Comparison of ENCODE assay signal across 17 mouse cellular contexts in the genomic region with DNA sequence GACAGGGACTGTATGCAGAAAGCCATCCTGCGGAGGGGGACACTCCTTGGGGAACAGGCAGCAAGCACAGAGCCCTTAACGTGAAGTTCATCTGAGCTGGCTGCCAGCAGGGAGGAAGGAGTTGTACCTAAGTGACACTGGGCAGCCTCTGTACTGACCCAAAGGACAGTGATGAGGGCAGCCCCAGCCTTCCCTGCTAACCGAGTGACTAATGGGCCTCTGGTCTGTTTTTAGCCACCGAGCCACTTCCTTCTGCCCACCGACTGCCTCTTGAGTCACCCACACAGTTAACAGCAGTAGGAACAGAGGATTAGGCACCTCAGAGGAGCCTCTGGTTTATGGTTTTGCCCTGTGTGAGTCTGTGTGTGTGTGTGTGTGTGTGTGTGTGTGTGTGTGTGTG. TPM values are rescaled to one million over a fixed set of nuclear protein-coding genes. Genes with fewer than 3 reads are reported as not detected.
DNase-seq lines count a peak whose midpoint lies in the region; ATAC-seq and TF ChIP-seq lines count a peak whose summit lies in the region.
"Had no signal": no experiment of that assay in that cellular context is flagged by ENCODE, and none has a peak within 500 bp of the region (broad histone marks: within the 10 kb centered on the region; RNA-seq: fewer than 3 reads in every experiment).

No protein-coding gene starts in this region.

- H3K4me2 ChIP-seq in heart, embryonic 16.5 days (ENCODE audit: low read depth, low read length): no peak overlapping the region
- H3K4me2 ChIP-seq in myocyte (ENCODE audit: low read depth): peak overlapping the region; percentile 89
- H3K4me2 ChIP-seq: embryonic facial prominence, embryonic 13.5 days; limb, embryonic 15.5 days had no signal

- H3K4me1 ChIP-seq in heart, embryonic 16.5 days (ENCODE audit: control insufficient read depth, insufficient read depth, low read length): peaks cover 11% of the 10 kb centered on the region

- no peak for ATAC-seq in heart, embryonic 16.5 days (replicated peaks; ENCODE audit: extremely low read depth, insufficient read depth, low FRiP score)
- no peak for ATAC-seq in monocyte, adult 5-6 weeks (replicated peaks; ENCODE audit: insufficient number of reproducible peaks, low FRiP score, low TSS enrichment, poor library complexity, severe bottlenecking)
- peak; percentile 43 for ATAC-seq in common myeloid progenitor, adult 5-6 weeks (replicated peaks; ENCODE audit: low read depth, poor library complexity, severe bottlenecking)
- ATAC-seq: intestine, postnatal 0 days had no signal

- 29% methylated on average over 5 of the region's 5 CpGs for WGBS in heart, embryonic 16.5 days

- no peak overlapping the region for H3ac ChIP-seq in myocyte (ENCODE audit: control insufficient read depth, insufficient read length)

- H3K27me3 ChIP-seq in heart, embryonic 16.5 days (ENCODE audit: control insufficient read depth, insufficient read depth, low read length): no peaks in the 10 kb centered on the region
- no peaks in the 10 kb centered on the region for H3K27me3 ChIP-seq in myocyte (ENCODE audit: control insufficient read depth, insufficient read depth, insufficient read length)
- H3K27me3 ChIP-seq: limb, embryonic 15.5 days had no signal

- H3K9ac ChIP-seq in heart, embryonic 16.5 days (ENCODE audit: low read length): no peak overlapping the region
- H3K9ac ChIP-seq: limb, embryonic 15.5 days had no signal

- H3K9me3 ChIP-seq in heart, embryonic 16.5 days (replicated peaks; ENCODE audit: control insufficient read depth, low read length): no peaks in the 10 kb centered on the region
- H3K9me3 ChIP-seq: embryonic facial prominence, embryonic 13.5 days; limb, embryonic 15.5 days had no signal

- no peak for DNase-seq in heart, adult 11 months
- DNase-seq in monocyte, adult 2 months (ENCODE audit: low read depth in 1 of 2, low spot score in 2 of 2): peak; percentile 14 to 42
- DNase-seq in left cerebral cortex, adult 18-20 months (ENCODE audit: low spot score in 2 of 2): no peak
- DNase-seq: cerebellum, postnatal 10 days; right cerebral cortex, postnatal 4 days had no signal

- H3K36me3 ChIP-seq in heart, embryonic 16.5 days (ENCODE audit: control insufficient read depth, insufficient read depth): no peaks in the 10 kb centered on the region
- no peaks in the 10 kb centered on the region for H3K36me3 ChIP-seq in myocyte (ENCODE audit: control insufficient read depth, insufficient read depth)
- H3K36me3 ChIP-seq: embryonic facial prominence, embryonic 13.5 days; limb, embryonic 15.5 days had no signal

- peaks cover 39% of the 10 kb centered on the region for H3K79me2 ChIP-seq in myocyte (ENCODE audit: control insufficient read depth, insufficient read depth)

- H3K27ac ChIP-seq in heart, embryonic 16.5 days (ENCODE audit: low read length): peak overlapping the region; percentile 11; the same call in 1 of the 2 replicates
- H3K27ac ChIP-seq: embryonic facial prominence, embryonic 13.5 days; limb, embryonic 15.5 days had no signal

- peak; percentile 55 for TF ChIP-seq POLR2A in myocyte (IDR thresholded peaks at IDR 0.05; ENCODE audit: insufficient read length, low read depth)

- no peak overlapping the region for H3K4me3 ChIP-seq in heart, embryonic 16.5 days (ENCODE audit: low read length)
- peak overlapping the region; percentile 84 for H3K4me3 ChIP-seq in myocyte
- H3K4me3 ChIP-seq: embryonic facial prominence, embryonic 13.5 days; limb, embryonic 15.5 days had no signal

TF ChIP-seq in myocyte, 11 proteins besides CTCF, POLR2A, EP300 and RAD21:
- TF ChIP-seq MAX (IDR thresholded peaks at IDR 0.05; ENCODE audit: low read depth): no peak
- TF ChIP-seq REST (IDR thresholded peaks at IDR 0.05; ENCODE audit: insufficient read depth, insufficient read length): no peak
- no peak for TF ChIP-seq TCF12 (IDR thresholded peaks at IDR 0.05; ENCODE audit: insufficient read depth, poor library complexity, severe bottlenecking)
- TF ChIP-seq USF1 (IDR thresholded peaks at IDR 0.05; ENCODE audit: low read depth): no peak
- peak; percentile 33 for TF ChIP-seq POLR2AphosphoS2 (IDR thresholded peaks at IDR 0.05; ENCODE audit: insufficient read length, low read depth)
- TF ChIP-seq TCF3 (IDR thresholded peaks at IDR 0.05; ENCODE audit: insufficient read length, low read depth): no peak
- TF ChIP-seq MYOG (IDR thresholded peaks at IDR 0.05; ENCODE audit: control insufficient read depth in 1 of 3, insufficient read depth in 1 of 3, insufficient read length in 2 of 3, low read depth in 2 of 3): no peak
- TF ChIP-seq MYOD1 (IDR thresholded peaks at IDR 0.05; ENCODE audit: control insufficient read depth in 1 of 3, insufficient read length in 2 of 3, low read depth in 2 of 3): peak in 1 of 3 experiments; percentile 2
- TF ChIP-seq E2F4 (IDR thresholded peaks at IDR 0.05; ENCODE audit: insufficient read depth): no peak
TF ChIP-seq in myocyte: peak in this region for 2.

RNA-seq across cellular contexts. Expression of a gene that starts 5.6 kb away (rescaled TPM):
- polyA plus RNA-seq in heart, embryonic 16.5 days (2015; fragmentation: Nextera tagmentation; extraction: Ambion mirVana): 6.1 and 6.6 TPM in 2 replicates
- not detected in 3 replicates for total RNA-seq in monocyte, adult 5-6 weeks (2017)
- not detected in 2 replicates for total RNA-seq in common myeloid progenitor, adult 5-6 weeks (2017)
- polyA plus RNA-seq in myocyte (2012; fragmentation: generic; extraction: Trizol): 31.3 TPM
- under 1 TPM; 0.46 to 0.68 TPM for total RNA-seq in left cerebral cortex, adult 18-20 months (2021)
- total RNA-seq: hematopoietic stem cell, adult 5-6 weeks; MEL; neutrophil, adult 5-6 weeks had no signal

RNA-seq across cellular contexts. Expression of a gene that starts 16.2 kb away (rescaled TPM):
- polyA plus RNA-seq in heart, embryonic 16.5 days (2015; fragmentation: Nextera tagmentation; extraction: Ambion mirVana): 0.10 and 0.32 TPM in 2 replicates
- not detected in 3 replicates for total RNA-seq in monocyte, adult 5-6 weeks (2017)
- not detected in 2 replicates for total RNA-seq in common myeloid progenitor, adult 5-6 weeks (2017)
- 8.2 TPM for polyA plus RNA-seq in myocyte (2012; fragmentation: generic; extraction: Trizol)
- not detected for total RNA-seq in left cerebral cortex, adult 18-20 months (2021)
- total RNA-seq: adrenal gland, adult 18-20 months; hematopoietic stem cell, adult 5-6 weeks; layer of hippocampus, postnatal 25 days; MEL; neutrophil, adult 5-6 weeks had no signal
- polyA plus RNA-seq: embryonic facial prominence, embryonic 13.5 days; intestine, postnatal 0 days had no signal

RNA-seq across cellular contexts. Expression of a gene that starts 24.1 kb away (rescaled TPM):
- 0.10 and 0.33 TPM in 2 replicates for polyA plus RNA-seq in heart, embryonic 16.5 days (2015; fragmentation: Nextera tagmentation; extraction: Ambion mirVana)
- not detected in 3 replicates for total RNA-seq in monocyte, adult 5-6 weeks (2017)
- not detected in 2 replicates for total RNA-seq in common myeloid progenitor, adult 5-6 weeks (2017)
- 0.02 TPM for polyA plus RNA-seq in myocyte (2012; fragmentation: generic; extraction: Trizol)
- 10 to 100 TPM; 16.2 to 18.2 TPM for total RNA-seq in left cerebral cortex, adult 18-20 months (2021)
- total RNA-seq: hematopoietic stem cell, adult 5-6 weeks; MEL; neutrophil, adult 5-6 weeks had no signal

RNA-seq across cellular contexts. Expression of a gene that starts 34.9 kb away (rescaled TPM):
- 0.95 and 1.1 TPM in 2 replicates for polyA plus RNA-seq in heart, embryonic 16.5 days (2015; fragmentation: Nextera tagmentation; extraction: Ambion mirVana)
- total RNA-seq in monocyte, adult 5-6 weeks (2017): not detected in 3 replicates
- 0.50 and 1.6 TPM in 2 replicates for total RNA-seq in common myeloid progenitor, adult 5-6 weeks (2017)
- polyA plus RNA-seq in myocyte (2012; fragmentation: generic; extraction: Trizol): not detected
- total RNA-seq in left cerebral cortex, adult 18-20 months (2021): 1 to 10 TPM; 2.0 to 2.6 TPM
- total RNA-seq: hematopoietic stem cell, adult 5-6 weeks; neutrophil, adult 5-6 weeks had no signal

Comparison
In these comparisons a context has a peak if more than half of its experiments do, and no peak if none do; other contexts are left out.
1. DNase-seq: peak in monocyte, adult 2 months (2 of 2); none in heart, adult 11 months (single experiment) and left cerebral cortex, adult 18-20 months (0 of 2).
2. RNA of a gene that starts 24.1 kb away (total RNA-seq): 16.2 to 18.2 TPM in left cerebral cortex, adult 18-20 months; not detected in monocyte, adult 5-6 weeks and not detected in common myeloid progenitor, adult 5-6 weeks; every median in the first group is over 10 times any median in the second.